Mouse (Mus musculus) left cerebral cortex, postnatal 25 days (tissue): ENCODE results near the gene Capns2. TPM values are rescaled to one million over a fixed set of nuclear protein-coding genes. Genes with fewer than 3 reads are reported as not detected.
"Not testable (repeated sequence)": the region's sequence is repeated elsewhere in the genome, so short reads cannot be mapped to it uniquely, and the experiment has no call there.

Source experiments
- DNase-seq, 2 experiments: peaks; one replicate each; pipeline ENCODE4 v3.0.0; 2022; ENCODE audit warnings: low spot score in 2 of 2, mixed read lengths in 1 of 2
- intact Hi-C: fragments of 180-260 bp; cut with DNase I; formaldehyde crosslinking; loops from one replicate; pipeline ENCODE4 v1.15.1; 2025
- total RNA-seq, 2 experiments: library from RNA; stranded (reverse); gene quantifications; 2 replicates each; pipeline ENCODE4 v1.2.3; 2021

Capns2 gene
- 1 to 10 TPM in 1 of 2 experiments, under 1 TPM in 1; 0.78 to 1.2 TPM for total RNA-seq

DNA sequence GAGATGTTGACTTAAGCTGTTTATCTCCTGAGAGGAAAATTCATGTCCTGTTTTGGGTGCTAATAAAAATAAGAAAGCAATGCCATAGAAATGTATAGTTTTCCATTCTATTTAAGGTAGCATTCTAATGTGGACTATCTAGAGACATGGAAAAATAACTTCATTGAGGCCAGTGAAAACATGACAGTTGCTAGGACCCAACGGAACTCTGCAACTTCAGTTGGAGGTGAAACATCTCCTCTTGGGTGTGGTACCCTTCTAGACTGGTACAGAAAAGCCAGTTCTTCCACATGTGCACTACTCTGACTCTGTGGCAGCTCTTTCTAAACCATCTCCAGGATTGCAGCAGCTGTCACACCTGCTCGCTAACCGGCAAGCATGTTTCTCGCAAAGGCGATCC, at the start of gene Capns2:
Gene Capns2, plus strand, starts transcription at position 301 of the 400 bp plus-strand sequence.
- intact Hi-C loops, result no loop called here

DNA sequence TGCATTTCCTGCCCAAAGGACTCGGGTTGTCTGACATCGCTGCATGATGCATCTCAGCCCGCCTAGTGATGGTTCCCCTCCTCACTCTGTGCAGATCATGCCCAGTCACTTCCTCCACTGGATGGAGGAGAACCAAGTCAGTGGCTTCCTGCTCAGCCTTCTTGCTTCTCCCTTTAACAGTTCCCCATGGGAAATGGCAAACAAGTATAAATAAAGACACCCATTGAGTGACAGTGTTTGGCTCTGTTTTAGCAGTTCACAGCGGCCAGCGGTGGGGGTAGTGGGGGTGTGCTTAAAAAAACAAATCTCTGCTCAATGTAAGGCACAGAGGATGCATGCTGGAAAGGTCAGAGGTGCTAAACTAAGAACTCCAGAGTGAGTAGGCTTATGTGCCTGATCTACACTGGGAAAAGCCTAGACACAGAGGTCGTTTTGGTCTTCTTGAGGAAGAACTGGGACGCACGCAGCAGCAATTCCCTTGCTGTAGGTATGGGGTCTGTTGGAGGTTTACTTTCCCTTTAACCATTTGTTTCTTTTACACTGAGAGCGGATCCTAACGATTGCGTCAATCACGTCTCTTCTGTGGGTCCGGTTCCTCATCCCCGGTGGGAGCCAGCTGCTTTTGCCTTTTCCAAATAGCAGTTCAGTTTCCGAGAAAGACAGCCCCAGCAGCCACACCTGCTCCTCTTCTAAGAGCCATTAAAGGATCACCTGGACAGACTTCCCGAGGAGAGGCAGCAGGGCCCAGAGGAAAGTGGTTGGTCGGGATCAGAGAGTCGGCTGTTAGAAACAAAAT, 47.8 kb upstream of the Capns2 start:
- intact Hi-C loops, result no loop called here
- peak in 1 of 2 experiments; percentile 37 for DNase-seq

More for the DNA sequence above, at the start of gene Capns2:
- DNase-seq, result no peak

DNA sequence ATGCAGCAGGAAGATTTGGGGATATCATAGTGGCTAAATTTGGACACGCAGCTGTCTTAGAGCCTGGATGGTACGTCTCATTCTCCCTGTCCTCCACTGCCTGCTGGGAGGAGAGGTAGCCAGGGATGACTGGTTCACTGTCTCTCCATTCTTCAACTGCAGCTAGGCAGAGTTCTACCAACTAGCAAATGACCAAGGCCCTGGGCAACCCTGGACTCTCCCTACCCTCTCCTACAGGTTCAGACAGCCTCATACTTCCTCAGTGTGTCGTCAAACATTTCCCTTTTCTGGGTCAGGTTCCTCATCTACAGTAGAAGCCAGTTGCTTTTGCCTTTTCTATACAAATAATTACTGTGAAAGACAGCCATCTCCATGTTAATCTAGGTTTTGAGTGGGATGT, 46.5 kb upstream of the Capns2 start:
- no peak for DNase-seq
- intact Hi-C loops, result no loop called here

DNA sequence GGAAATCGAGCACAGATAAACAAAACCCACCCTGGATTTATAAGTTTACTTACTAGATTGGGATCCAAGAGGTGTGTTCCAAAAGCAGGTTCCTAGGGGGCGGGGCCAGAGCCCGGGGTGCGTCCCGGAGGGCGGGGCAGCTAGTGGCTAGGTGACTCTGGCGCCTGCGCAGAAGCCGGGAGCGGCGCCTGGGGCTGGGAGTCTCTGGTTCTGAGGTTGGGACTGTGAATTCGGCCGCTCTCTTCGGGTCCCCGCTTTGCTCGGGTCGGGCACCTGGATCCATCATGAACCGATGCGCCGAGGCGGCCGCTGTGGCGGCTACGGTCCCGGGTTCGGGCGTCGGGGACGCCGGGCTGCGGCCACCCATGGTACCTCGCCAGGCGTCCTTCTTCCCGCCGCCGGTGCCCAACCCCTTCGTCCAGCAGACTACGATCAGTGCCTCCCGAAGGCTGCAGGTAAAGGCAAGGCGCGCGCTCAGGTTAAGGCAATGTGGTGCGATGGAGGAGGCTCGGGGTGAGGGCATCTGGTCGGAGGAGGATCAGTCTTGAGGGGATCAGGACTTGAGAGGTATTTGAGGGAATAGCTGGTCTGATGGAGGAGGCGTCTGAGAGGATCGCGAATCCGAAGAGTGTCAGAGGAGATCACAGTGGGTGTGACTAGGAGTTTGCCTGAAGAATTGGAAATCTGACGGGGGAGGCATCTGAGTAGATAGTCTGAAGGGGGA, 45.9 kb upstream of the Capns2 start, which contains the start of gene Lpcat2:
Gene Lpcat2, plus strand, starts transcription at position 169 of the 724 bp plus-strand sequence.
- intact Hi-C loops, result no loop called here
- DNase-seq, result peak; percentile 75 to 84

DNA sequence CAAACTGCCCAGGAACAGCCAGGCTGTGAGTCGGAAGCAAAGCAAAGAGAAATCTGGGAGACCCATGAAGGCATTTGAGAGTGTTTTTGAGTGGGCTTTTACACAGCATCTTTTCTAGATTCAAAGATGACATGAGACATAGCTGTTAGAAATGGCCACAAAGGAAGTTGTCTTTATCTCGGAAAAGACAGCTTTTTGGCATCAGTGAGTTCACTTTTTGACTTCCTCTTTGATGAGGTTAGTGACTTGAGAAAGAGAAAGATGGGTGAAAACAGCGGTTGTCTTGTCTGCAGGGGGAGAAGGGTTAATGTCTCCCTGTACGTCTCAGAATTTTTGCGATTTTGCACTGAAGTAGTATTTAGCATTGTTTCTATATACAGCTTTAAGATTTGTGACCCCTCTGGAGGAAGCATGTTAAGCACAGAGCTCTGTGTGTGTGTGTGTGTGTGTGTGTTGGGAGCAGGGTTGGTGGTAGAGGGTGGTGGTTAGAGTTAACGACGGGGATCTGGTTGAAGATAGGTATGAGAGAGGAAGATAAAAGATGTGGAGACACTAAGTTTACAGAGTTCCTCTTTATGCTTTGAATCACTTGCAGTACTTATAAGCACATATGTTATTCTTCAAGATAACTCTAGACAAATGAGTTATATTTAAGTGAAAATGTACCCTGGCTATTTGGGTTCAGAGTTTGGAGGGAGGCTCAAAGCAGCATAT, 44.8 kb upstream of the Capns2 start:
- no peak for DNase-seq
- intact Hi-C loops, result no loop called here

DNA sequence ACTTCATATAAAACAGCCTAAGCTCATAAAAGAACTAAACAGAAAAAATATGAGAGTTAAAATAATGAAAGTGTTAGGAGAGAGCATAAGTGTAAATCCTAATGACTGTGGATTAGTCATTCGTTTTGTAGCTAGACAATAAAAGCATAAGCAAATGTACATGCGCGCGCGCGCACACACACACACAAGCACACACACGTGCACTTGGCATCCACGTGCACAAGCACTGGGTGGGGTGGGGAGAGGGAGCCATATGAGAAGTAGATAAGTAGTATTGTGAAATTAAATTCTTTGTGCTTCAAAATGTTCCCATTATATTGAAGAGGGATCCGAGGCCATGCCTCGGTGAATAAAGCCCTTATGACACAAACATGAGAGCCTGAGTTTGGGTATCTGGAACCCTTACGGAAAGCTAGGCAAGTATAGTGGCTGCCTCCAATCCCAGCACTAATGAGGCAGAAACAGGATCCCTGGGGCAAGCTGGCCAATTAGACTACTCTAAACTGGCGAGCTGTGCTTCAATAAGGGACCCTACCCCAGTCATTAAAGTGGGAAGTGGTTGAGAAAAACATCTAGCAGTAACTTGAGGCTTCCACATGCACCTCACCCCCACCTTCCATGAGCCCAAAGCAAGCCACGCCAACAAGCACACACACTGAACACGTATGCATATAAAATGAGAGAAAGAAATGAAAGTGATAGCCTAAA, 42.6 kb upstream of the Capns2 start:
- intact Hi-C loops, result no loop called here
- DNase-seq, result no peak

DNA sequence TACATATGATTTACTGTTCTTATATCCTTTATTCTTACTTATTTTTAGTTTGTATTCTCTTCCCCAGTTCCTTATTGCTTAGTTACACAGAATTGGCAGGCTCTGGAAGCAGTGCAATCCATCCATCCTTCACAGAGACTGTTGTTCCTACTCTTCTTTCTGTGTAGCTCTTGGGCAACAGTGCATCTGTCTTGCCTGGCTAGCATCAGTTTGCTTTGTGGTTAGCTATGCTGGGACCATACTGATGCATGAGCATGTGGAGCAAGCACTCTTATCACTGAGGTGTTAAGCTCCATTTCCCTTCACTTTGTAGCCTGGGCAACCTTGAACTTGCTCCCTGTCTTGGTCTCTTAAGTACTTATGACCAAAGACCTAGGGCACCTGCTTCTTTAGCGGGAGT, 39.2 kb upstream of the Capns2 start:
- intact Hi-C loops, result no loop called here
- no peak for DNase-seq

DNA sequence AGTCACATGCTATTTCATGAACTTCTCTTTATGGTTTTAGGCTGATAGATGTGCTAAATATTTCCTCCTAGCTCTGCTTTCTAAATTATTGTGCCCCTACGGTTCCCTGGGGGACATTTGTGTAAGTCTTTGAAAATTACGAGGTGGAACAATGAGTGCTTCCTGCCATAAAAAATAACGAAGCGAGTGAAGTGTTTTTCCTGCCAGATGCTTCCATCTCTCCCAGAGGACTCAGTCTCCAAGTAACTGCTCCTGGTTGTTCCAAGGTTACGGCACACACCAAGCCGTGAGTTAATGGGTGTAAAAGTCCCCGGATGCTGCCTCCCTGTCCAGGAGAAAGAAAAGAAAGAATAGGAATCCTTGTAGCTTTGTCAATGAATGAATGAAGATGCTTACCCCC, 30.9 kb upstream of the Capns2 start:
- intact Hi-C loops, result no loop called here
- no peak for DNase-seq

DNA sequence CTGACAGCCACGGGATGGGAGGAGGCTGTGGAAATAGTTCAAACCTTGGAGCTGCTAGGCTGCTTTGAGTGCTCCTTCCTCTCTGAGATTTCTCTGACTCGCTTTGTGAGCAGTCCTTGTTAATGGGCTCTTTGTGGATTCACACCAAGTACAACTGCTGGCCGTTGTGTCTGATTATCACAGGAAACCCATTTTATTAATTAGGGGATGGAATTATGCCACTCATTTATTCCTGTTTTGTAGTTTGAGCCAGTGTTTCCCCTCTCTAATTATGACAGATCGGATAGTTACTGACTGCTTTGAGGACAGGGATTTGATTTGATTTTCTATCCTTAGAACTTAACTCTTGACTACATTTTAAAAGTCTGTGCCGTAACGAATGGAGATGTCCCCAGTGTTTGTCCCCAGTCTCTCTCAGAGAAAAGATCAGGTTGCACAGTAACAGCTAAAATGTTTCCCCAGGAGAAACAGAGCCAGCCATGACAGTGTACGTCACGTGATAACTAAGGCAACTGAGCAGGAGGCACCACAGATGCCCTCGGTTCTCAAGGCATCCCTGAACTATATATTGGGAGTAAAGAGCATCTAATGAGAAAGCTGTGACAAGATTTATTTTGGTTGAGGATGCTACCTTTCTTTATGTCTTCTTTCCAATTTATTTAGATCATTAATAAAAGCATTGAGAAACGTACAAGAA, 29.0 kb upstream of the Capns2 start:
- intact Hi-C loops, result no loop called here
- DNase-seq, result peak in 1 of 2 experiments; percentile 20

DNA sequence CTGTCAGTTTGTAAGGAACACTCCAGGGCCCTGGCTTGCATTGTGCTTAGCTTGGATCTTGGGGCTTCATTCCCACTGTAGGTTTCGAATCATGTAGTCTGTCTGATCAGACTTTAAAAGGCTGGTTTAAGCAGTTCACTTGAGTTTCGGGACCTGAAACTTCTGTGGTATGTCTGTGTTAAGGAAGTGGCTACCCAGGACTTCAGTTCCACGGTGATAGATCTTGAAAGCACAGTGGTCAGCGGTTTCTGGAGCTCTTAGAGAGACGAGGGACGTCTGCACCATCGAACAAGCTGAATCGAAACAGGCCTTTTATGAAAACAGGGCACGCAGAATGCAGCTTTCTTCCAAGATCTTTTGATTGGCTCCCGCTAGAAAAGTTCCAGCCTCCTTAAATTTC, 25.4 kb upstream of the Capns2 start:
- intact Hi-C loops, result no loop called here
- DNase-seq, result peak in 1 of 2 experiments; percentile 32

DNA sequence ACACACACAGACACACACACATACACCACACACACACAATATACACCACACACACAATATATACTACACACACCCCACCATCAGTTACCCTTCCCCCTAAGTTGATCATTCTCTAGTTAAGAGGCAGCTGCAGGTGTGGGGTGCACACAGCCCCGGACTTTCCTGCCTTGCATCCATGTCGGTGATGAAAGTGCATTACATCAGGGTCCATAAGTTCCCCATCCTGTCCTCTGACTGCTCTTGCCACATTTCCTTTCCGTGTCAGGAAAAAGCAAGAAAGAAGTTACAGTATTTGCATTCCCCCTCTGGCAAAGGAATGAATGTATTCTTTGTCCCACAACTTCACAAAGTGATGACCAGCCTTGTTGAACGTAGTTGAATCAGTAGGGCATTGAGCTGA, 20.0 kb upstream of the Capns2 start:
- intact Hi-C loops, result no loop called here
- DNase-seq, result no peak

DNA sequence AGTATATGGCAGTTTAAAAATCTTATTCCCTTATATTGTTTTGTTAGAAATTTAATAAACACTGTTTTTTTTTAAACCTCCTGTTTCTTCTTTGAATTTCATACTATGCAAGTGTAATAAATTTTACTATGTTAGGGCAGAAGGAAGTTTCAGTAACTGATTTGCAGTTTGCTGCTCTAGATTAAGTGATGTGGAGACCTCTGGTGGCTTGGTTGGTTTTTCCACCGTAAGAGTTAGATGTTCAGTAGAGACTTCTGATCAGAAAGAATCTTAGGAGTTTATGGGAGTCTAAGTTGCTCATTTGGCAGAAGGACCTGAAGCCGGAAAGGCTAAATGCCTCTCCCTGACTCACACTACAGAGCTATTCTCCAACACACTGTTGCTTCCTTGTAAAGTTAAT, 17.4 kb upstream of the Capns2 start:
- intact Hi-C loops, result loop anchor here (1.0 to 2.0 kb wide), 2 partner anchors 65 to 111 kb away; no protein-coding TSS in a partner anchor
- peak; percentile 16 to 22 for DNase-seq

DNA sequence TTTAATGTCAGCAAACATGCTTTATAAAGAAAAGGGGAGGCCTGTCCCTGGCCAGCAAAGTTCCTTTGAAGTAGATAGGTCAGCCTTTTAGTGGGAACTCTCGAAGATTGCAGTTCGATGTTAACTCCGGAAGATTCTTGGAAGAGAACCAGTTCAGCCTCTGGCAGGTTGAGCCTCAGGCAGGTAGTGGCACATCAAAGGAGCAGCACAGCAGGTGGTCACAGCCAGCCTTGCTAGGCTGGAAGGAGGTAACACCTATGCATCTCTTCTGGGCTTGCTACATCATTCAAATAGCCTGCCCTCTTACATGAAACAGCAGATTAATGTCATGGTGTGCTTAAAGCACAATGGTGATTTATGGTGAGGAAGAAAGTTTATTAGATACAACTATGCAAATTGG, 9.0 kb upstream of the Capns2 start:
- DNase-seq, intact Hi-C loops: not testable (repeated sequence)

DNA sequence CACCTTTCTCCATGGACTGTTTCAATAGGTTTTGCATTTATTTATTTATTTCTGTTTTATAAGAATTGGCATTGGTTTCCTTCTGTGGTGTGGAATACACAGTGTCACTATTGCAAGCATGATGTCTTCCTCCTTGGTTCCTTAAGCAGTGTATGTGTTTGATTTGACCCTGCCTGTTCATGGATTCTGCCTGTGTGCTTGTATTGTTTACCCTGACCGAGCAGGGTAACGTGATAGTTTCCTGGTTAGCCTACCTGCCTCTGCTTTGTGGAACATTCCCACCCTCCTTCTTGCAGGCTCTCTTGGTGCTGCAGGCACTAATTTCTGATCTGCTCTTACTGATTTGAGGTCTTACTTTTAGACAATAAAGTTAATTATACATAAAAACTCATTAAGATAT, 7.3 kb upstream of the Capns2 start:
- intact Hi-C loops, result no loop called here
- DNase-seq, result no peak

DNA sequence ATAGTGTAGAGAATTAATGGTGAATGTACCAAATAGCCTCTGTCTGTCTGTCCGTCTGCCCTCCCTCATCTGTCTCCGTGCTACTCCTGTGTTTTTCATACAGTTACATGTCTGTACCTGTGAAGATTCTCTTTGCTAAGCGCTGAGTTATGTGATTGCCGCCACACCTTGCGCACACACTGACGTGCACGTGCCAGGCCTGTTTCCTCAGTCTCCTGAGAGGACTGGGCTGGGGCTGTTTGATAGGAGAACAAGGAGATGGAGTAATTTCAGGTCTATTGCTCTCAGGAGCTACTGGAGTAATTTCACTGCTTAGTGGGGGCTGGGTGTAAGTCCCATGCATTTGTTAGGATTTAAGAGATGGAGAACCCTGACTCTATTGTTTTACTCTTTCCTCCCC, 6.2 kb upstream of the Capns2 start:
- no peak for DNase-seq

DNA sequence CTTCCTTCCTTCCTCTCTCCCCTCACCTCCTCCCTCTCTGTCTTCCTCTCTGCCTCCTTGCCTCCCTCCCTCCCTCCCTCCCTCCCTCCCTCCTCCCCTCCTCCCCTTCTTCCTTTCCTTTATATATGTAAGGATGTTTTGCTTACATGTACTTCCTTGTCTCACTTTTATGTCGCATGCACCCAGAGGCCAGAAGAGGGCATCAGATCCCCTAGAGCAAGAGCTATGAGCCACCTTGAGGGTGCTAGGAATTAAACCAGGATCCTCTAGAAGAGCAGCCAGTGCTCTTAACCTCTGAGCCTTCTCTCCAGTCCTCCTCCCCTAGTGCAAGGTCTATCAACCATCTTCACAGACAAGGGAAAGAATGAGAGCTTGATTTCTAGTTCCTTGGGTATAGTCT, 5.2 kb upstream of the Capns2 start:
- intact Hi-C loops, result no loop called here
- DNase-seq, result no peak

More for the DNA sequence above, 6.2 kb upstream of the Capns2 start:
- intact Hi-C loops, result no loop called here

DNA sequence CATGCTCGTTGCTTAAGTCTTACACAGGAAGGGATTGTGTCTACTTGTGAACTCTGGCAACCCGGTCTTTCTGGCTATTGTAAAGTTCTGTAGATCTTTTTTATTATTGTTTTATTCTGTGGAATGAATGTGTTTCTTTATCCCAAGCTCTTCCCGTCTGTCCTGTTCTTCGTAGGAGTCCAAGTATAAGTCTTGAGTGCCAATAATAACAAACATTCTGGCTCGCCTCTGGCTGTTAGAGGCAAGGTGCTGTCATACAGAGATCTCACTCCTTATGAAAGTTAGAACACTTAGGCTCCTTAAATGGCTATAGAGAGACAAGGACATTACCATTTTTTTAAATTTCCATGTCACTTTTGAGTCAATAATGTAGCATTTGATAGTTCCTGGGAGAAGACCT, 4.6 kb upstream of the Capns2 start:
- intact Hi-C loops, result no loop called here
- DNase-seq, result no peak

DNA sequence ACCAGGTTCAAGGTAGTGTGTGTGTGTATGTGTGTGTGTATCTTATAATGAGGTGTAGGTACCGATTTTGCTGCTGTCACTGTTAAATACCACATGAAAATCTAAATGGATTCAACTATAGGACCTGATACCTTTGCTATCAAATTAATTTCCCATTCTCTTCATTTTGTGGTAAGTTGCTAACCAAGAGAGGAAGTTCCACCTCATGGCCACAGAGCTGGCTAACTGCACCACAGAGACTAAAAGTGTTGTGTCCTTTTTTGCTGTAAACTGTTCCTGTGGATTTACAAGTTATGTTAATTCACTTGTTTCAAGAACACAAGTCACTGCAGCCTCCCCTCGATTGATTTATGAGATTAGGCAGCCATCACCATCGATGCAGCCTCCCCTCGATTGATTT, 3.4 kb upstream of the Capns2 start:
- DNase-seq, result no peak
- intact Hi-C loops, result no loop called here

DNA sequence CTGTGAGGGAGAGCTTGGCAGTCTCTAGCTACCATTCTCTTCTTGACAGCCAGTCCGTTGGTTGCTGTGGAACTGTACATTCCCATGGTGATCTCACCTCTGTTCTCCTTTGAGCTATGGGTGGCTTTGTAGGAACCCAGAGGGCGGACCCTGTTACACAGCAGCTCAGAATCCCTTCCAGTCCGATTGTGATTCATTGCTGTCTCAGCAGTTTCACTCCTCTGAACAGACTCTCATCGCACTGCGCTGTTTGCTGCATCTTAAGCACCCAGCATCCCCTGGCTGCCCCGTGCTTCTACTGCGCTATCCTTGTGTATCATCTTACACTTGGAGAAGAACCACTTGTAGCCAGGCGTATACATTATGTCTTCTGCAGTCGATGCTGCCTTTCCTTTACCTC, 1.6 kb upstream of the Capns2 start:
- intact Hi-C loops, result no loop called here

More for the DNA sequence above, 1.6 kb upstream of the Capns2 start:
- no peak for DNase-seq
